Mouse (Mus musculus) forebrain, embryonic 13.5 days (tissue): Measurements from ENCODE around the gene Zkscan5. TPM values are rescaled to one million over a fixed set of nuclear protein-coding genes. Genes with fewer than 3 reads are reported as not detected.

Experiments used
- polyA plus RNA-seq: library from polyadenylated mRNA; unstranded; fragments of >200 nt; fragmentation: Nextera tagmentation; extraction: Ambion mirVana; gene quantifications from 2 replicates; pipeline ENCODE4 v1.2.1, GENCODE M21; 2015

Zkscan5 gene
- polyA plus RNA-seq, 1 experiment from 2014 or later, result 16.6 TPM

Other genes with a start within 250 kb of the Zkscan5 start
- gene Smurf1, start 238.7 kb upstream of the Zkscan5 start, polyA plus RNA-seq, result 16.8 and 18.1 TPM in 2 replicates
- gene Gm4871, start 171.8 kb upstream of the Zkscan5 start, polyA plus RNA-seq, result not detected in 2 replicates
- gene 1700018F24Rik, start 161.6 kb upstream of the Zkscan5 start, polyA plus RNA-seq, result not detected in 2 replicates
- 207 and 209 TPM in 2 replicates for gene Arpc1a, start 120.7 kb upstream of the Zkscan5 start, polyA plus RNA-seq
- not detected in 2 replicates for gene Kpna7, start 120.5 kb upstream of the Zkscan5 start, polyA plus RNA-seq
- gene Arpc1b, start 90.3 kb upstream of the Zkscan5 start, polyA plus RNA-seq, result 55.9 and 58.1 TPM in 2 replicates
- 139 and 157 TPM in 2 replicates for gene Pdap1, start 64.3 kb upstream of the Zkscan5 start, polyA plus RNA-seq
- gene Bud31, start 64.2 kb upstream of the Zkscan5 start, polyA plus RNA-seq, result 247 and 259 TPM in 2 replicates
- 20.0 and 21.6 TPM in 2 replicates for gene Ptcd1, start 37.5 kb upstream of the Zkscan5 start, polyA plus RNA-seq
- 64.0 and 69.6 TPM in 2 replicates for gene Cpsf4, start 37.3 kb upstream of the Zkscan5 start, polyA plus RNA-seq
- gene Atp5j2, start 12.5 kb upstream of the Zkscan5 start, polyA plus RNA-seq, result 672 and 745 TPM in 2 replicates
- 11.9 and 13.1 TPM in 2 replicates for gene Zkscan14, start 2.7 kb upstream of the Zkscan5 start, polyA plus RNA-seq
- gene Zfp655, start 27.2 kb downstream of the Zkscan5 start, polyA plus RNA-seq, result 38.2 and 39.5 TPM in 2 replicates
- gene Zscan25, start 75.9 kb downstream of the Zkscan5 start, polyA plus RNA-seq, result 0.44 and 0.83 TPM in 2 replicates
- gene Cyp3a57, start 140.7 kb downstream of the Zkscan5 start, polyA plus RNA-seq, result not detected in 2 replicates